Mouse (Mus musculus): ENCODE measurements around the gene Slc1a2. TPM values are rescaled to one million over a fixed set of nuclear protein-coding genes. Genes with fewer than 3 reads are reported as not detected.

Gene Slc1a2
- polyA plus RNA-seq, 1 experiment from 2014 or later = 0.81 TPM

DNA sequence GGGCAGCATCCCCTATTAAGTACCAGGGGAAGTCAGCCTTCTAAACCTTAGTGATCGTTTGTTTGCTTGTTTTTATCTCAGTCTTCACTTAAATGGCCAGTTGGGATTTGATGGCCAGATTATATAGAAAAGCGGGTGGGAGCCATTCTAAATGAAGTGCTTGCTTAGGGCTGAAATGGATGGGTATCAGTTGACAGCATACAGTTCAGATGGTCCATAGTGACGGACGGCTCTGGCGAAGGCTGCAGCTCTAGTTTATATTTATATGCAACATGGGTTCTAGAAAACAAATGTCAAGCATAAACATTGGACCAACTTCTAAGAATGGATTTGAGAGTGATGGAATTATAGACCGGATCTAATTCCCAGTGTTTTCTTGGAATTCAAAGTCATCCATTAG is 9.5 kb downstream of the Slc1a2 start:
- Histone ChIP-seq H3K36me3 (no peaks in the 10 kb centered on the region), H3K9me3 (no peaks in the 10 kb centered on the region), H3K4me2 (no peak overlapping the region), H3K4me3 (no peak overlapping the region), H3K27me3 (no peaks in the 10 kb centered on the region), H3K27ac (no peak overlapping the region), H3K4me1 (peaks cover 11% of the 10 kb centered on the region), H3K9ac (no peak overlapping the region)
- no peak for ATAC-seq (ENCODE audit: insufficient number of reproducible peaks, insufficient read depth, low FRiP score, low TSS enrichment, low read depth)
- 78% methylated on average over 6 of the region's 6 CpGs for WGBS

DNA sequence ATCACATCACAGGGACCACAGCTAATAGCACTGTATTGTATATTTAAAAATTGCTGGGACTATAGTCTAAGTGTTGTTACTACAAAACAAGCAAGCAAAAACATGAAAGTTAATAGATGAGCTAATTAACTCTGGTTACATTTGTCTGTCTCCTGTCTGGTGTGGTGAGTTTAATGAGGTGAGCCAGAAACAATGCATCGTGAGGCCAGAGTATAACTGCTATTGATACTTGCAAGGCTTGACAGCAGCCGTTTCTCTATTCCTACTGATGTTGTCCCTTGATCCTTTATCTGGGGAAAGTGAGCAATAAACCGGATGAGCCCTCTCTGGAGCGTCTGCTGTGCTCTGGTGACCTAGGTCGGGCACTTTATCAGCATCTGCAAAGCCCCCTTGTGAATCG is 11.1 kb downstream of the Slc1a2 start:
- Histone ChIP-seq H3K9me3 (no peaks in the 10 kb centered on the region), H3K4me3 (no peak overlapping the region), H3K9ac (no peak overlapping the region), H3K4me1 (peaks cover 8% of the 10 kb centered on the region), H3K36me3 (no peaks in the 10 kb centered on the region), H3K27ac (no peak overlapping the region), H3K27me3 (no peaks in the 10 kb centered on the region), H3K4me2 (no peak overlapping the region)
- 65% methylated on average over 6 of the region's 6 CpGs for whole genome bisulfite sequencing
- no peak for ATAC-seq (ENCODE audit: insufficient number of reproducible peaks, insufficient read depth, low FRiP score, low TSS enrichment, low read depth)

DNA sequence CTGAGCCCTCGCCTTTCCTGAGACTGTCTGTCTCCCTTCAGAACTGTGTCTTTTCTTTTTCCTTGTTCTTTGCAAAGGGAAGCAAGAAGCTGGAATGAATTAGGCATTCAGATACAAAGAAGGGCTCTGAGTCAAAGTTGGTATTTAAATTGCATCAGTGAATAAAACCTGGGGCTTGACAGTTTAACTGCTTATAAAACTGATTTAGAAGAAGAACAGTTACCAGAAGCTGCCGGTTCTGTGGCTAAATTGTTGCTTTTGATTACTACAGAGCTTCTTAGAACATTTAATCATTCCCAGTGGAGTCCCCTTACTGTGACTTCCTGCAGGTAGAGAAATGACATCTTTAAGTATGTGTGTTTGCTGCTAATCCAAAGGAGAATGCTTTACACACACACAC is 16.1 kb downstream of the Slc1a2 start:
- 24% methylated on average over 2 of the region's 2 CpGs for WGBS
- 0 out of 2 replicates have a peak overlapping the region, but pooled peaks have one; percentile 16 for H3K27ac ChIP-seq
- ATAC-seq (ENCODE audit: insufficient number of reproducible peaks, insufficient read depth, low FRiP score, low TSS enrichment, low read depth) = no peak

DNA sequence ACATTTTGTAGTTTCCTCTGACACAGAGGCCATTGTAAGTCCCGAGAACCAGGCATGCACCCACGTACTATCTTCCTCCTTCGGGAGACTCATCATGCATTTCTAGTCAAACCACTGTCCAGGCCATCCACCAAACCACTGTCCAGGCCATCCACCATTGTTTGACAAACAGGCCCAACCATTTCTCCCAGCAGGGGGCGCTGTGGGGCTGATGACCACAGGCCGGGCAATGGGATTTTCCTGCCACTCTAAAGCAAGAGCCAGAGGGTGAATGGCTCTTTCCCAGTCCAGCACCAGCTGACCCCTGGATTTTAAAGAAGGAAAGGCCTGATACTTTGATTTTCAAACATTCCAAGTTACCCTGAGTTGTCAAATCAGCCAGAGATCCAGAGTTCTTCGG is 16.8 kb downstream of the Slc1a2 start:
- no peak for ATAC-seq (ENCODE audit: insufficient number of reproducible peaks, insufficient read depth, low FRiP score, low TSS enrichment, low read depth)
- H3K36me3 ChIP-seq = no peaks in the 10 kb centered on the region
- no peak overlapping the region for H3K4me2 ChIP-seq
- peaks cover 3% of the 10 kb centered on the region; the same call in 1 of the 2 replicates for H3K27me3 ChIP-seq
- 71% methylated on average over 6 of the region's 6 CpGs for WGBS
- H3K9me3 ChIP-seq = no peaks in the 10 kb centered on the region
- H3K9ac ChIP-seq = no peak overlapping the region
- peaks cover 22% of the 10 kb centered on the region for H3K4me1 ChIP-seq
- H3K4me3 ChIP-seq = no peak overlapping the region
- no peak overlapping the region for H3K27ac ChIP-seq

More for the DNA sequence above, 16.1 kb downstream of the Slc1a2 start:
- no peak overlapping the region for H3K4me2 ChIP-seq
- no peak overlapping the region for H3K4me3 ChIP-seq
- peaks cover 22% of the 10 kb centered on the region for H3K4me1 ChIP-seq
- no peaks in the 10 kb centered on the region for H3K36me3 ChIP-seq
- peaks cover 3% of the 10 kb centered on the region; the same call in 1 of the 2 replicates for H3K27me3 ChIP-seq
- H3K9me3 ChIP-seq = no peaks in the 10 kb centered on the region
- no peak overlapping the region for H3K9ac ChIP-seq

DNA sequence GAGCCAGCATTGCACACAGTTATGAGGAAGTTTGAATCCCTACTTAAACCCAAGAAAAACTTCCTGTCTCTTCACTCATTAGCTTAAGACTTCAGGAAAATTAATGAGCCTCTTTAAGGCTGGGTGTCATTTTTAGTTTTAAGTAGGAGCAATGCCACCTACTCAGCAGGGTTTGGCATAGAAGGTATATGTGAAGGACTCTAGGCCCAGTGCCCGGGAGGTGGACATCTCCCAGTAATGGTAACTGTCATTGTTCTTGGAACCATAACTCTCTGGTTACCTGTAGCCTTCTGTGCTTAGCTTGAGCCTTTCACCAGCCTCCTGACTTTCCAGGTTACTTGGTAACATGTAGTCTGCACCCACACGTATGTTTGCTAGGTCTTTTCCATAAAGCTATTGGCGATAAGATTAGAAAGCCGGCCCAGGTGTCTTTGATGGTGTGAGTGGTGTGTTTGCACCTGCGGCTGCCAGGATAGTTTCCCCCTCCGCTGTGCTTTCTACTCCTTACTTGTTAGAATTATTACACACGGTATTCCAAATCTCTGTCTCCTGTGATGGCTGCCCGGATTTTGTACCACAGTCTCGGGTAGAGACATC is 18.4 kb downstream of the Slc1a2 start:
- ATAC-seq (ENCODE audit: insufficient number of reproducible peaks, insufficient read depth, low FRiP score, low TSS enrichment, low read depth) = no peak
- no peak overlapping the region for H3K4me3 ChIP-seq
- H3K27me3 ChIP-seq = peaks cover 3% of the 10 kb centered on the region; the same call in 1 of the 2 replicates
- H3K4me1 ChIP-seq = peaks cover 22% of the 10 kb centered on the region
- no peak overlapping the region for H3K9ac ChIP-seq
- H3K4me2 ChIP-seq = no peak overlapping the region
- WGBS = 93% methylated on average over 9 of the region's 9 CpGs
- no peak overlapping the region for H3K27ac ChIP-seq
- H3K36me3 ChIP-seq = no peaks in the 10 kb centered on the region
- no peaks in the 10 kb centered on the region for H3K9me3 ChIP-seq

DNA sequence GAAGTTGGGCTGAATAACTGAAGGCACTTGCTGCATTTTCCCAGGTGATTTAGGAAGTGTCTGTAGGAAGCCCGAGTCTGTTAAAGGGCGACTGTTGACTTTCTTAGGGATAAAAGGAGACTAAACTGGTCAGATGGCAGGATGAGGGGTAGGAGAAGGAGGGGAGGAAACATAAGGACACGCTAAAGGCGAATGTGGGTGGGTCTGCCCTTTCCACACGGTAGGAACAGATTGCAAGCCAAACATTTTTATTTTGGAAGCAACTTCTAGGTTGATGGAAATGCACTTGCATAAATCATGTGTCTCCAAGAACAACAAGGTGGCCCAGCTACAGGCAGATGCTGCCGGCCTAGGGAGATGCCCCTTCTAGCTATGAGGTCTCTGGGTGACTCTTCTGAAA is 18.9 kb downstream of the Slc1a2 start:
- H3K4me1 ChIP-seq = peaks cover 22% of the 10 kb centered on the region
- no peak overlapping the region for H3K9ac ChIP-seq
- 79% methylated on average over 6 of the region's 6 CpGs for WGBS
- no peaks in the 10 kb centered on the region for H3K36me3 ChIP-seq
- no peak for ATAC-seq (ENCODE audit: insufficient number of reproducible peaks, insufficient read depth, low FRiP score, low TSS enrichment, low read depth)
- H3K4me3 ChIP-seq = no peak overlapping the region
- H3K4me2 ChIP-seq = no peak overlapping the region
- H3K27me3 ChIP-seq = peaks cover 3% of the 10 kb centered on the region; the same call in 1 of the 2 replicates
- no peak overlapping the region for H3K27ac ChIP-seq
- no peaks in the 10 kb centered on the region for H3K9me3 ChIP-seq

DNA sequence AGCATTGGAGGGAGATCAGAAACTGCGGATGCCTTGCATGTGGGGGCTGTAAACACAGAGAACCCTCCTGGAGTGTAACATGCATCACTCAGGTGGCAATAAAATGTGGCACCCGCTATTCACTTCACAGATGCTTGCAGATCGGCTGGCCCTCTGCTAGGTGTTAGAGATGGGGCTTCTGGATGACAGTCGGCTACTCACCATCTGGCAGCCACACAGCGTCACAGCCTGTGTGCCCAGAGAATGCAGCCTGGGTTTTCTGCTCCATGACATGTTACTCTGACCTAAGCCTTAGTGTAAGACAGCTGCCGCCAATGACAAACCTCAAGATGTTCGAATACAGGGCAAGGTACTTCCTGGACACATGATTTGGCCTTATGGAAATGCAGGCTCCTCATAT is 22.9 kb downstream of the Slc1a2 start:
- Histone ChIP-seq H3K4me1 (peaks cover under 1% of the 10 kb centered on the region; the same call in 1 of the 2 replicates), H3K27me3 (peaks cover 3% of the 10 kb centered on the region; the same call in 1 of the 2 replicates), H3K4me3 (no peak overlapping the region), H3K4me2 (no peak overlapping the region), H3K36me3 (no peaks in the 10 kb centered on the region), H3K9me3 (no peaks in the 10 kb centered on the region), H3K27ac (no peak overlapping the region), H3K9ac (no peak overlapping the region)
- ATAC-seq (ENCODE audit: insufficient number of reproducible peaks, insufficient read depth, low FRiP score, low TSS enrichment, low read depth) = no peak
- WGBS = 74% methylated on average over 7 of the region's 7 CpGs

DNA sequence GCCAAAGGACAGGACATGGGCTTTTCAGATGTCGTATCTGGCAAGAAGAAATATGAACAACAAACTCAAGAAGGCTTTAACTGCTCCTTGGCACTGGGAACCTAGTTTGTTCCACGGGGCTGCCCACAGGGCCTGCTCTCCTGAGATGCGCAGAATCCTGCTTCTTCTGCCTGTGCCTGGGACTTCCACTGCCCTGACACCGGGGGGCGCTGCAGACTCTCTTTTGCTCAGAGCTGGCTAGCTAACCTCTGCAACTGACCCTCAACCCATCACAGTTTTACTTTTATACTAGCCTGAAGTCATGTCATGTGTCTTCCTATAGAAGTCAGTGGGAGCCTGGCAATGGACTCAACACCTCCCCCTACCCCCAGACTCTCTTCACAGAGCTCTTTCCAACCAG is 23.7 kb downstream of the Slc1a2 start:
- Histone ChIP-seq H3K4me3 (no peak overlapping the region), H3K27ac (no peak overlapping the region), H3K27me3 (peaks cover 3% of the 10 kb centered on the region; the same call in 1 of the 2 replicates), H3K9me3 (no peaks in the 10 kb centered on the region), H3K4me1 (no peaks in the 10 kb centered on the region), H3K36me3 (no peaks in the 10 kb centered on the region), H3K4me2 (no peak overlapping the region), H3K9ac (no peak overlapping the region)
- WGBS = 40% methylated on average over 5 of the region's 5 CpGs
- no peak for ATAC-seq (ENCODE audit: insufficient number of reproducible peaks, insufficient read depth, low FRiP score, low TSS enrichment, low read depth)

DNA sequence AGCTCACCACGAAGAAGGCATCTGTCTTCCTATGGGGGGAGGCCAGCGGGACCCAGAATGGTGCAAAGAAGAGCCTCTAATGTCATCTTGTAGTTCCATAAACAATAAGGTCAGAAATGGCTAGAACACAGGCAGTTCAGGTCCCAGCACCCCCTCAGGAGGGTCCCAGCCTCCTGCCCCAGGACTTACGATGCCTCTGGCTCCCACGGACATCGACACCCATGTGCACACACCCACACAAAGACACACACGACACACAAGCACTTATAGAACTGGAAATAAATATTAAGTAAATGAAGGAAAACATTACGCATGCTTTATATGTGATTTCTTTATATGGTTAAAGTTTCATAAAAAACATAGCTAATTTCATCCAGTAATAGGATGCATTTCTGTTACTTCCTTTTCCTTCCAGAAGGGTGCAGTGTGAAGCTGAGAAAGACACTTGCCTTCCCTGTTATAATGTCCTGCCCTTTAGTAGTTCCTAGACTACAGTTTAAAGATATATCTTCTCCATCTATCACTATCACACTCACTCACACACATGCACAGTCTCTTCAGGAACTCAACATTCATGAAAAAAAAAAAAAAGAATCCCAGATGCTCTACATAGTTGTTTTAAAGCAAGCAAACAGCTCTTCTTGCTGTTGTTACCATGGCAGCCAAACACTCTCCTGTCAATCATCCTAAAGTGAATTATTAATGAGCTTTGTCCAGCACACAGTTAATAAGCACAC is 27.1 kb downstream of the Slc1a2 start:
- no peak for ATAC-seq (ENCODE audit: insufficient number of reproducible peaks, insufficient read depth, low FRiP score, low TSS enrichment, low read depth)
- Histone ChIP-seq H3K27ac (no peak overlapping the region), H3K4me2 (no peak overlapping the region), H3K4me3 (no peak overlapping the region), H3K9ac (no peak overlapping the region), H3K4me1 (no peaks in the 10 kb centered on the region), H3K36me3 (no peaks in the 10 kb centered on the region), H3K9me3 (no peaks in the 10 kb centered on the region), H3K27me3 (no peaks in the 10 kb centered on the region)
- WGBS = 87% methylated on average over 7 of the region's 7 CpGs

DNA sequence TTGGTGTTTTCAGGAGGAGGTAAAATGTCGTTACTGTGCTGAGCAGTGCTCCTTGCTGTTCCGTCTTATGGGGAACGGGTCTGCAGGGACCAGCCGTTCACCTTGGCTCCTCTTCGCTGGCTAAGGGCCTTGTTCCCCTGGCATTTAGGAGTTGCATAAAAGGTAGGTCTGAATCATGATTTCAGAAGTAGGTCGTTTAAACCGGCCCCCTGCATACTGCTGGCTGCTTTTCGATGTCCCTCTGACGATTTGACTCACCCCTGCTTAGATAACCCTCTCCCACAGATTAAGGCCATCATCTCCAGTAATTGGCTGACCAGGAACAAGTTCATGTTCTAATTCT is 27.6 kb downstream of the Slc1a2 start:
- Histone ChIP-seq H3K9ac (no peak overlapping the region), H3K36me3 (no peaks in the 10 kb centered on the region), H3K27ac (no peak overlapping the region), H3K9me3 (no peaks in the 10 kb centered on the region), H3K4me3 (no peak overlapping the region), H3K4me2 (no peak overlapping the region), H3K27me3 (no peaks in the 10 kb centered on the region), H3K4me1 (no peaks in the 10 kb centered on the region)
- WGBS = 76% methylated on average over 9 of the region's 9 CpGs
- no peak for ATAC-seq (ENCODE audit: insufficient number of reproducible peaks, insufficient read depth, low FRiP score, low TSS enrichment, low read depth)

DNA sequence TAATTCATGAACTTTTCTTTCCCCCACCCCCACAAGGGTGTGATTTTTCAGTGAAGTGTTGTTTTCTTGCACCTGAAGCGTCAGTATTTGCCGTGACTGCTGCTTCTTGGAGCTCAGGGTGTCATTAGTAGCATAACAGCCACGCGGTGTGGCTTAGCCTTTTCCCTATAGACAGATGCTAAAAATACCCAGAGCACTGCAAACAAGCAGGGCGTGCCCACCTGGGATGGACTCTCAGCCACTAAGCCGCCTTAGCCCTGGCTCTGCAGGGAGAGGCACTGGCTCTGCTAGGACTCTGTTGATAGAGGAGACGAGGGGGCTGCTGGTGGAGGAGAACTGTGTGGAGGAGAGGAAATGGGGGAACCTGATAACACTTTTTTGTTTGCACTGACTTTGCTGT is 35.1 kb downstream of the Slc1a2 start:
- Histone ChIP-seq H3K27me3 (no peaks in the 10 kb centered on the region), H3K36me3 (no peaks in the 10 kb centered on the region), H3K4me1 (peaks cover 10% of the 10 kb centered on the region), H3K4me2 (no peak overlapping the region), H3K4me3 (no peak overlapping the region), H3K9me3 (no peaks in the 10 kb centered on the region), H3K27ac (no peak overlapping the region), H3K9ac (no peak overlapping the region)
- no peak for ATAC-seq (ENCODE audit: insufficient number of reproducible peaks, insufficient read depth, low FRiP score, low TSS enrichment, low read depth)
- WGBS = 65% methylated on average over 7 of the region's 7 CpGs

DNA sequence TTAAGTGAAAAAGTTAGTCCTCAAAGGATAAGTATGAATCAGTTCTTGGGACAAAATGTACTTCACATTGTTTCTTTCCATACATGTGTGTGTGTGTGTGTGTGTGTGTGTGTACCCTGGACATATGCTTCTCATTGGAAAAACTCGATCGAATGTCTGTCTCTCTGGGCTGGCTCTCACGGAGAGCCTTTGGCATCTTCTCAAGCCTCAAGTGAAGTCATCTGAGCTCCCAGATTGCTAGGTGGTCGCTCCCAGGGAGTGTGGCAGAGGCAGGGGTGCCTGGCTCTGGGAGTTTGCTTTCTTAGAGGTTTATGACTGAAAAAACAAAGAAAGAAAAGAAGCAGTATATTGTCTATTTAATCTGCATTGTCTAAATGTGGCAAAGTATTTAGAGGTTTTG is 36.3 kb downstream of the Slc1a2 start:
- no peak overlapping the region for H3K4me2 ChIP-seq
- H3K9me3 ChIP-seq = no peaks in the 10 kb centered on the region
- peak overlapping the region; percentile 29; the same call in 1 of the 2 replicates for H3K27ac ChIP-seq
- H3K9ac ChIP-seq = no peak overlapping the region
- 31% methylated on average over 4 of the region's 4 CpGs for WGBS
- ATAC-seq (ENCODE audit: insufficient number of reproducible peaks, insufficient read depth, low FRiP score, low TSS enrichment, low read depth) = no peak
- H3K4me1 ChIP-seq = peaks cover 10% of the 10 kb centered on the region
- no peaks in the 10 kb centered on the region for H3K27me3 ChIP-seq
- no peaks in the 10 kb centered on the region for H3K36me3 ChIP-seq
- H3K4me3 ChIP-seq = no peak overlapping the region

All from embryonic facial prominence, embryonic 13.5 days (tissue).